Mouse (Mus musculus) MEL (cell line): ENCODE measurements at regions not wholly inside any gene's neighbourhood (a gene's known extent, or its start where the extent isn't known, plus 50 kb on each side); places are given as distances from the start of the nearest gene placed in this dataset.

ENCODE experiments used
- CTCF ChIP-seq, 3 experiments: IDR thresholded peaks in 2 of 3; conservative IDR thresholded peaks in 1 of 3; 2 replicates each; pipeline ENCODE4 v1.5.1; 2011 to 2012; ENCODE audit warnings: low read length in 3 of 3, low read depth in 2 of 3, mild to moderate bottlenecking in 2 of 3, improper control_type of control experiment in 1 of 3, inconsistent platforms in 1 of 3, mixed read lengths in 1 of 3, moderate library complexity in 1 of 3; ENCODE audit not compliant: control insufficient read depth in 1 of 3, insufficient read depth in 1 of 3, poor library complexity in 1 of 3, severe bottlenecking in 1 of 3
- EP300 ChIP-seq, 2 experiments: IDR thresholded peaks; 2 replicates each; pipeline ENCODE4 v1.6.1; 2011; ENCODE audit warnings: improper control_type of control experiment in 2 of 2, low read length in 2 of 2, low read depth in 1 of 2, mild to moderate bottlenecking in 1 of 2
- POLR2A ChIP-seq, 2 experiments: IDR thresholded peaks; 2 replicates each; pipeline ENCODE4 v1.6.1; 2011 to 2012; ENCODE audit warnings: low read length in 2 of 2, mild to moderate bottlenecking in 2 of 2, control low read depth in 1 of 2, improper control_type of control experiment in 1 of 2, low read depth in 1 of 2, moderate library complexity in 1 of 2; ENCODE audit not compliant: control insufficient read depth in 1 of 2, insufficient read depth in 1 of 2, poor library complexity in 1 of 2
- POLR2AphosphoS5 ChIP-seq: IDR thresholded peaks from 2 replicates; pipeline ENCODE4 v1.6.1; 2012; ENCODE audit warnings: low read depth, borderline replicate concordance, mild to moderate bottlenecking, inconsistent platforms, low read length, moderate library complexity, mixed read lengths
- RAD21 ChIP-seq: IDR thresholded peaks from 2 replicates; pipeline ENCODE4 v1.6.1; 2011; ENCODE audit warnings: mild to moderate bottlenecking, low read depth, low read length, improper control_type of control experiment
- UBTF ChIP-seq: IDR thresholded peaks from 2 replicates; pipeline ENCODE4 v1.6.1; 2012; ENCODE audit warnings: low read depth, mild to moderate bottlenecking, inconsistent platforms, low read length, improper control_type of control experiment, moderate library complexity, borderline replicate concordance; ENCODE audit not compliant: insufficient read depth
- USF1 ChIP-seq: IDR thresholded peaks from 2 replicates; pipeline ENCODE4 v1.6.1; 2014; ENCODE audit warnings: low read depth, mild to moderate bottlenecking, inconsistent platforms, low read length, improper control_type of control experiment, moderate library complexity
- ZC3H11A ChIP-seq: IDR thresholded peaks from 2 replicates; pipeline ENCODE4 v1.6.1; 2012; ENCODE audit warnings: low read depth, mild to moderate bottlenecking, inconsistent platforms, low read length, improper control_type of control experiment
- ZKSCAN1 ChIP-seq: IDR thresholded peaks from 2 replicates; pipeline ENCODE4 v1.6.1; 2012; ENCODE audit warnings: low read depth, mild to moderate bottlenecking, inconsistent platforms, low read length, improper control_type of control experiment, moderate library complexity

DNA sequence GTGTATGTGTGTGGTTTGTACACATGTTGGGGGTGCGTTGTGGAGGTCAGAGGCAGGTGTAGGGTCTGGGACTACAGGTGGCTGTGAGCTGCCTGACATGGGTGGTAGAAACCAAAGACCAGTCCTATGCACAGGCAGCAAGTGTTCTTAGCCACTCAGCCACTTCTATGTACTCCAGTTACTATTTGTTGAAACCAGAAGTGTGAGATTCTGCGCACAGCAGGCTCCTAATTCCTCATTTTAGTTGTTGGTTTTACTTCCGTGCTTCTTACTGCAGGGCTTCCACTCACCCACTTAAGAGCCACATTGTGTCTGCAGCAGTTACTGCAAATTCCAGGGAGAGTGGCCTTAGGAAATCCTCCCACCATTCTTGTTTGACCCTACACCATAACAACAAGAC, 208.0 kb upstream of the Runx1 start:
- TF ChIP-seq ZC3H11A (no peak), ZKSCAN1 (no peak), POLR2AphosphoS5 (no peak), RAD21 (no peak), CTCF (IDR thresholded peaks at IDR 0.05 in 2 of 3, conservative IDR thresholded peaks at IDR 0.05 in 1 of 3; ENCODE audit: control insufficient read depth in 1 of 3, insufficient read depth in 1 of 3, low read depth in 2 of 3, low read length in 3 of 3, poor library complexity in 1 of 3, severe bottlenecking in 1 of 3) (no peak), UBTF (no peak), EP300 (IDR thresholded peaks at IDR 0.05; ENCODE audit: low read depth in 1 of 2, low read length in 2 of 2) (no peak), POLR2A (IDR thresholded peaks at IDR 0.05; ENCODE audit: control insufficient read depth in 1 of 2, insufficient read depth in 1 of 2, low read depth in 1 of 2, low read length in 2 of 2, poor library complexity in 1 of 2) (no peak), USF1 (no peak)
